15 mouse cellular contexts compared by ENCODE assay signal in genomic region chr10:111932621-111933345, GRCm38 (mm10). TPM values are rescaled to one million over a fixed set of nuclear protein-coding genes. Genes with fewer than 3 reads are reported as not detected.
DNase-seq lines count a peak whose midpoint lies in the region; ATAC-seq and TF ChIP-seq lines count a peak whose summit lies in the region.
"Had no signal": no experiment of that assay in that cellular context is flagged by ENCODE, and none has a peak within 500 bp of the region (broad histone marks: within the 10 kb centered on the region; RNA-seq: fewer than 3 reads in every experiment).

No protein-coding gene starts in this region.

- no peak overlapping the region for H3K9ac ChIP-seq in lung, postnatal 0 days (replicated peaks; ENCODE audit: low read depth)
- no peak overlapping the region for H3K9ac ChIP-seq in heart, embryonic 13.5 days
- H3K9ac ChIP-seq: forebrain, embryonic 15.5 days had no signal

- no peak overlapping the region for H3K4me2 ChIP-seq in lung, postnatal 0 days (replicated peaks; ENCODE audit: low read depth, low read length)
- H3K4me2 ChIP-seq in heart, embryonic 13.5 days: peak overlapping the region; percentile 38
- H3K4me2 ChIP-seq: forebrain, embryonic 15.5 days had no signal

- intact Hi-C loops in heart, postnatal 36 days (cut with DNase I): no loop called here

- 43% methylated on average over 11 of the region's 11 CpGs for WGBS in lung, postnatal 0 days
- 38% methylated on average over 11 of the region's 11 CpGs for WGBS in heart, embryonic 13.5 days

- DNase-seq in heart, adult 11 months: peak; percentile 82
- DNase-seq in heart, postnatal 36 days: no peak
- DNase-seq in lung, postnatal 0 days (ENCODE audit: low spot score): peak; percentile 9
- no peak for DNase-seq in lung, postnatal 4 days
- DNase-seq in retina, embryonic 14.5 days (ENCODE audit: low spot score): peak; percentile 57
- DNase-seq in left cerebral cortex, adult 18-20 months (ENCODE audit: low spot score in 2 of 2): no peak
- DNase-seq: cerebellum, adult 11-12 months; kidney, adult 8-10 months; lung, adult 18-20 months; right cerebral cortex, adult 18-20 months; thymus, postnatal 4 days had no signal

- no peak overlapping the region for H3K4me3 ChIP-seq in lung, postnatal 0 days (ENCODE audit: low read depth, low read length)
- H3K4me3 ChIP-seq in heart, embryonic 13.5 days: no peak overlapping the region
- H3K4me3 ChIP-seq: forebrain, embryonic 15.5 days; myocyte had no signal

- no peaks in the 10 kb centered on the region for H3K27me3 ChIP-seq in lung, postnatal 0 days (replicated peaks; ENCODE audit: insufficient read depth, low read length)
- no peaks in the 10 kb centered on the region for H3K27me3 ChIP-seq in heart, embryonic 13.5 days (replicated peaks)
- H3K27me3 ChIP-seq: forebrain, embryonic 15.5 days had no signal

- H3K36me3 ChIP-seq in lung, postnatal 0 days (ENCODE audit: insufficient read depth, low read length): no peaks in the 10 kb centered on the region
- H3K36me3 ChIP-seq in heart, embryonic 13.5 days: no peaks in the 10 kb centered on the region
- H3K36me3 ChIP-seq: forebrain, embryonic 15.5 days had no signal

- H3K4me1 ChIP-seq in lung, postnatal 0 days (ENCODE audit: insufficient read depth, low read depth, low read length): peaks cover 13% of the 10 kb centered on the region; the same call in 1 of the 2 replicates
- peaks cover 60% of the 10 kb centered on the region for H3K4me1 ChIP-seq in heart, embryonic 13.5 days

- TF ChIP-seq CTCF in lung, postnatal 0 days (IDR thresholded peaks at IDR 0.05): no peak

- H3K9me3 ChIP-seq in lung, postnatal 0 days (ENCODE audit: low read length): no peaks in the 10 kb centered on the region
- no peaks in the 10 kb centered on the region for H3K9me3 ChIP-seq in heart, embryonic 13.5 days
- H3K9me3 ChIP-seq: forebrain, embryonic 15.5 days had no signal

- no peak for TF ChIP-seq EP300 in lung, postnatal 0 days (IDR thresholded peaks at IDR 0.05)

- ATAC-seq in lung, postnatal 0 days: no peak
- no peak for ATAC-seq in heart, embryonic 13.5 days (ENCODE audit: extremely low read depth, insufficient number of reproducible peaks, low FRiP score, low TSS enrichment)
- ATAC-seq in CD4-positive, CD25-positive, alpha-beta regulatory T cell, adult 4 months: no peak
- ATAC-seq: forebrain, embryonic 15.5 days had no signal

- H3K27ac ChIP-seq in lung, postnatal 0 days (ENCODE audit: low read length): no peak overlapping the region
- H3K27ac ChIP-seq in heart, embryonic 13.5 days (replicated peaks): peak overlapping the region; percentile 68
- H3K27ac ChIP-seq: forebrain, embryonic 15.5 days had no signal

RNA-seq across cellular contexts. Expression of gene Krr1, which starts 39.7 kb away (rescaled TPM):
- 10 to 100 TPM; 25.6 to 26.2 TPM for total RNA-seq in heart, postnatal 36 days (2021)
- polyA plus RNA-seq in lung, postnatal 0 days (2015; fragmentation: Nextera tagmentation; extraction: Ambion mirVana): 18.6 and 20.6 TPM in 2 replicates
- 22.7 and 25.9 TPM in 2 replicates for polyA plus RNA-seq in heart, embryonic 13.5 days (2015; fragmentation: Nextera tagmentation; extraction: Ambion mirVana)
- total RNA-seq in left cerebral cortex, adult 18-20 months (2021): 10 to 100 TPM; 39.6 to 41.1 TPM
- polyA plus RNA-seq in CD4-positive, CD25-positive, alpha-beta regulatory T cell, adult 4 months (2017; shearing (Covaris generic)): 10 to 100 TPM; 43.4 to 46.6 TPM

Comparison
In these comparisons a context has a peak if more than half of its experiments do, and no peak if none do; other contexts are left out.
1. DNase-seq: peak in heart, adult 11 months (single experiment), lung, postnatal 0 days (single experiment) and retina, embryonic 14.5 days (single experiment); none in heart, postnatal 36 days (0 of 2), lung, postnatal 4 days (0 of 2) and left cerebral cortex, adult 18-20 months (0 of 2).